Mouse (Mus musculus): ENCODE measurements around the gene Ppp1r27. TPM values are rescaled to one million over a fixed set of nuclear protein-coding genes. Genes with fewer than 3 reads are reported as not detected.

Ppp1r27 gene
- total RNA-seq, 1 experiment from 2014 or later = 0.48 TPM

GRCm38 (mm10) chr11:120545964-120546363 is 5.0 kb downstream of the Ppp1r27 start:
- no peak for DNase-seq

- DNase-seq = peak; percentile 66
Measured at GRCm38 (mm10) chr11:120542376-120542775, 8.6 kb downstream of the Ppp1r27 start.

GRCm38 (mm10) chr11:120541907-120542306 is 9.0 kb downstream of the Ppp1r27 start:
- DNase-seq = peak; percentile 40

- peak; percentile 44 for DNase-seq
Measured at GRCm38 (mm10) chr11:120539285-120540014, 11.5 kb downstream of the Ppp1r27 start.

GRCm38 (mm10) chr11:120538955-120539284 is 12.0 kb downstream of the Ppp1r27 start:
- no peak for DNase-seq

- DNase-seq = peak; percentile 79
Measured at GRCm38 (mm10) chr11:120538485-120538884, 12.4 kb downstream of the Ppp1r27 start.

- no peak for DNase-seq
Measured at GRCm38 (mm10) chr11:120535804-120536203, 15.1 kb downstream of the Ppp1r27 start.

GRCm38 (mm10) chr11:120535145-120535544 is 15.8 kb downstream of the Ppp1r27 start:
- DNase-seq = no peak

- no peak for DNase-seq
Measured at GRCm38 (mm10) chr11:120534093-120534492, 16.8 kb downstream of the Ppp1r27 start.

- DNase-seq = no peak
Measured at GRCm38 (mm10) chr11:120531646-120532045, 19.3 kb downstream of the Ppp1r27 start.

- peak; percentile 41 for DNase-seq
Measured at GRCm38 (mm10) chr11:120530085-120530964, 20.6 kb downstream of the Ppp1r27 start, which contains the start of gene Gcgr. TSS of gene Gcgr (plus strand) at chr11:120530699.

GRCm38 (mm10) chr11:120528903-120529302 is 22.0 kb downstream of the Ppp1r27 start:
- no peak for DNase-seq

GRCm38 (mm10) chr11:120527690-120528354 is 23.1 kb downstream of the Ppp1r27 start:
- DNase-seq = no peak

- DNase-seq = no peak
Measured at GRCm38 (mm10) chr11:120525959-120526358, 25.0 kb downstream of the Ppp1r27 start.

GRCm38 (mm10) chr11:120522581-120522980 is 28.4 kb downstream of the Ppp1r27 start:
- DNase-seq = no peak

GRCm38 (mm10) chr11:120520967-120521540 is 29.9 kb downstream of the Ppp1r27 start:
- peak; percentile 74 for DNase-seq

- DNase-seq = no peak
Measured at GRCm38 (mm10) chr11:120520498-120520897, 30.4 kb downstream of the Ppp1r27 start.

- peak; percentile 66 for DNase-seq
Measured at GRCm38 (mm10) chr11:120519738-120520137, 31.2 kb downstream of the Ppp1r27 start.

GRCm38 (mm10) chr11:120518558-120518957 is 32.4 kb downstream of the Ppp1r27 start:
- DNase-seq = no peak

GRCm38 (mm10) chr11:120518027-120518426 is 32.9 kb downstream of the Ppp1r27 start:
- peak; percentile 32 for DNase-seq

GRCm38 (mm10) chr11:120517147-120517546 is 33.8 kb downstream of the Ppp1r27 start:
- no peak for DNase-seq

- DNase-seq = peak; percentile 93
Measured at GRCm38 (mm10) chr11:120515611-120516010, 35.3 kb downstream of the Ppp1r27 start.
